In genomic region chr9:108341801-108342200, GRCm38 (mm10) we compare ENCODE assay signal across 8 mouse cellular contexts. TPM values are rescaled to one million over a fixed set of nuclear protein-coding genes. Genes with fewer than 3 reads are reported as not detected.
A peak's percentile ranks its signal among the peaks of the same experiment; 100 is the strongest.
DNase-seq lines count a peak whose midpoint lies in the region; ATAC-seq and TF ChIP-seq lines count a peak whose summit lies in the region.
"Had no signal": no experiment of that assay in that cellular context is flagged by ENCODE, and none has a peak within 500 bp of the region (broad histone marks: within the 10 kb centered on the region; RNA-seq: fewer than 3 reads in every experiment).

No protein-coding gene starts in this region.

- H3K4me3 ChIP-seq in midbrain, embryonic 12.5 days: no peak overlapping the region
- H3K4me3 ChIP-seq in midbrain, embryonic 13.5 days (replicated peaks): no peak overlapping the region
- no peak overlapping the region for H3K4me3 ChIP-seq in myocyte

- peaks cover 12% of the 10 kb centered on the region for H3K79me2 ChIP-seq in myocyte (ENCODE audit: control insufficient read depth, insufficient read depth)

- peak overlapping the region; percentile 10; the same call in 1 of the 2 replicates for H3K27ac ChIP-seq in midbrain, embryonic 12.5 days (replicated peaks)
- no peak overlapping the region for H3K27ac ChIP-seq in midbrain, embryonic 13.5 days

- H3K4me1 ChIP-seq in midbrain, embryonic 12.5 days: peaks cover 22% of the 10 kb centered on the region
- peaks cover 36% of the 10 kb centered on the region for H3K4me1 ChIP-seq in midbrain, embryonic 13.5 days (replicated peaks)

- H3ac ChIP-seq in myocyte (ENCODE audit: control insufficient read depth, insufficient read length): no peak overlapping the region

- H3K9me3 ChIP-seq in midbrain, embryonic 12.5 days: no peaks in the 10 kb centered on the region
- H3K9me3 ChIP-seq in midbrain, embryonic 13.5 days: no peaks in the 10 kb centered on the region

- H3K36me3 ChIP-seq in midbrain, embryonic 12.5 days: 0 out of 2 replicates have a peak, but pooled peaks cover 4% of the 10 kb centered on the region
- H3K36me3 ChIP-seq in midbrain, embryonic 13.5 days: peaks cover 3% of the 10 kb centered on the region; the same call in 1 of the 2 replicates
- H3K36me3 ChIP-seq in myocyte (ENCODE audit: control insufficient read depth, insufficient read depth): no peaks in the 10 kb centered on the region

- no peak overlapping the region for H3K4me2 ChIP-seq in midbrain, embryonic 12.5 days (replicated peaks)
- H3K4me2 ChIP-seq in midbrain, embryonic 13.5 days (replicated peaks): no peak overlapping the region
- H3K4me2 ChIP-seq in myocyte (ENCODE audit: low read depth): peak overlapping the region; percentile 94

- H3K9ac ChIP-seq in midbrain, embryonic 12.5 days (replicated peaks): no peak overlapping the region
- no peak overlapping the region for H3K9ac ChIP-seq in midbrain, embryonic 13.5 days (replicated peaks)

- DNase-seq in adrenal gland, postnatal 25 days: peak; percentile 11
- DNase-seq in kidney, adult 9 months: peak; percentile 54
- no peak for DNase-seq in c-Kit-positive CD71-positive TER-119-positive erythroid progenitor cells, embryonic 14.5 days (ENCODE audit: low spot score)

- no peak for ATAC-seq in midbrain, embryonic 12.5 days (ENCODE audit: low FRiP score, low read depth)
- ATAC-seq in midbrain, embryonic 13.5 days: no peak
- ATAC-seq in inflammation-experienced regulatory T-cells, adult 6 months: no peak

- TF ChIP-seq POLR2A in myocyte (IDR thresholded peaks at IDR 0.05; ENCODE audit: insufficient read length, low read depth): no peak

- H3K27me3 ChIP-seq in midbrain, embryonic 12.5 days: no peaks in the 10 kb centered on the region
- H3K27me3 ChIP-seq in midbrain, embryonic 13.5 days: no peaks in the 10 kb centered on the region
- no peaks in the 10 kb centered on the region for H3K27me3 ChIP-seq in myocyte (ENCODE audit: control insufficient read depth, insufficient read depth, insufficient read length)

TF ChIP-seq in myocyte, 11 proteins besides CTCF, POLR2A, EP300 and RAD21:
- no peak for TF ChIP-seq USF1 (IDR thresholded peaks at IDR 0.05; ENCODE audit: low read depth)
- TF ChIP-seq POLR2AphosphoS2 (IDR thresholded peaks at IDR 0.05; ENCODE audit: insufficient read length, low read depth): peak; percentile 17

RNA-seq across cellular contexts. Expression of gene Gpx1, which starts 3.1 kb away (rescaled TPM):
- polyA plus RNA-seq in midbrain, embryonic 12.5 days (2016; fragmentation: Nextera tagmentation; extraction: Ambion mirVana): 656 and 692 TPM in 2 replicates
- 474 and 511 TPM in 2 replicates for polyA plus RNA-seq in midbrain, embryonic 13.5 days (2015; fragmentation: Nextera tagmentation; extraction: Ambion mirVana)
- total RNA-seq in adrenal gland, postnatal 25 days (2021): 711 and 722 TPM in 2 replicates
- 393 TPM for polyA plus RNA-seq in myocyte (2012; fragmentation: generic; extraction: Trizol)
- 100 to 1,000 TPM; 489 to 506 (median 494) TPM for polyA plus RNA-seq in inflammation-experienced regulatory T-cells, adult 6 months (2017; shearing (Covaris generic))

RNA-seq across cellular contexts. Expression of gene Usp4, which starts 5.9 kb away (rescaled TPM):
- polyA plus RNA-seq in midbrain, embryonic 12.5 days (2016; fragmentation: Nextera tagmentation; extraction: Ambion mirVana): 135 and 142 TPM in 2 replicates
- polyA plus RNA-seq in midbrain, embryonic 13.5 days (2015; fragmentation: Nextera tagmentation; extraction: Ambion mirVana): 143 and 146 TPM in 2 replicates
- total RNA-seq in adrenal gland, postnatal 25 days (2021): 113 and 114 TPM in 2 replicates
- polyA plus RNA-seq in myocyte (2012; fragmentation: generic; extraction: Trizol): 89.4 TPM
- 100 to 1,000 TPM in 2 of 3 experiments, 10 to 100 TPM in 1; 91.3 to 131 (median 111) TPM for polyA plus RNA-seq in inflammation-experienced regulatory T-cells, adult 6 months (2017; shearing (Covaris generic))

RNA-seq across cellular contexts. Expression of gene Tcta, which starts 35.8 kb away (rescaled TPM):
- 39.9 and 41.7 TPM in 2 replicates for polyA plus RNA-seq in midbrain, embryonic 12.5 days (2016; fragmentation: Nextera tagmentation; extraction: Ambion mirVana)
- polyA plus RNA-seq in midbrain, embryonic 13.5 days (2015; fragmentation: Nextera tagmentation; extraction: Ambion mirVana): 52.6 and 57.5 TPM in 2 replicates
- total RNA-seq in adrenal gland, postnatal 25 days (2021): 38.9 and 49.8 TPM in 2 replicates
- polyA plus RNA-seq in myocyte (2012; fragmentation: generic; extraction: Trizol): 29.8 TPM
- 10 to 100 TPM in 2 of 3 experiments, 1 to 10 TPM in 1; 9.6 to 17.6 (median 14.8) TPM for polyA plus RNA-seq in inflammation-experienced regulatory T-cells, adult 6 months (2017; shearing (Covaris generic))

RNA-seq across cellular contexts. Expression of gene Rhoa, which starts 35.9 kb away (rescaled TPM):
- polyA plus RNA-seq in midbrain, embryonic 12.5 days (2016; fragmentation: Nextera tagmentation; extraction: Ambion mirVana): 324 and 379 TPM in 2 replicates
- polyA plus RNA-seq in midbrain, embryonic 13.5 days (2015; fragmentation: Nextera tagmentation; extraction: Ambion mirVana): 288 and 306 TPM in 2 replicates
- total RNA-seq in adrenal gland, postnatal 25 days (2021): 358 and 378 TPM in 2 replicates
- 306 TPM for polyA plus RNA-seq in myocyte (2012; fragmentation: generic; extraction: Trizol)
- 100 to 1,000 TPM; 323 to 459 (median 386) TPM for polyA plus RNA-seq in inflammation-experienced regulatory T-cells, adult 6 months (2017; shearing (Covaris generic))

RNA-seq across cellular contexts. Expression of gene Amt, which starts 45.1 kb away (rescaled TPM):
- polyA plus RNA-seq in midbrain, embryonic 12.5 days (2016; fragmentation: Nextera tagmentation; extraction: Ambion mirVana): 25.0 and 30.0 TPM in 2 replicates
- 33.6 and 35.5 TPM in 2 replicates for polyA plus RNA-seq in midbrain, embryonic 13.5 days (2015; fragmentation: Nextera tagmentation; extraction: Ambion mirVana)
- 5.2 and 7.0 TPM in 2 replicates for total RNA-seq in adrenal gland, postnatal 25 days (2021)
- 2.1 TPM for polyA plus RNA-seq in myocyte (2012; fragmentation: generic; extraction: Trizol)
- 1 to 10 TPM in 2 of 3 experiments, under 1 TPM in 1; 0.18 to 1.3 (median 1.1) TPM for polyA plus RNA-seq in inflammation-experienced regulatory T-cells, adult 6 months (2017; shearing (Covaris generic))
- total RNA-seq: common myeloid progenitor, adult 5-6 weeks had no signal
